Mouse (Mus musculus) megakaryocyte, embryonic 14.5 days (primary cell): ENCODE results near the gene Hivep3. TPM values are rescaled to one million over a fixed set of nuclear protein-coding genes. Genes with fewer than 3 reads are reported as not detected.

Experiments used
- H3K27me3 ChIP-seq: replicated peaks from 2 replicates; pipeline ENCODE3; 2012; ENCODE audit warnings: inconsistent platforms
- H3K36me3 ChIP-seq: replicated peaks from 2 replicates; pipeline ENCODE3; 2012; ENCODE audit warnings: low read length, inconsistent platforms, mixed read lengths
- H3K4me1 ChIP-seq: 2 replicates; pipeline ENCODE4 v1.6.1; 2012; ENCODE audit warnings: inconsistent platforms
- H3K4me3 ChIP-seq: replicated peaks from 2 replicates; pipeline ENCODE3; 2012; ENCODE audit warnings: moderate library complexity, mild to moderate bottlenecking, inconsistent platforms
- H3K9me3 ChIP-seq: 2 replicates; pipeline ENCODE4 v1.6.1; 2012; ENCODE audit warnings: inconsistent platforms
- FLI1 ChIP-seq: IDR thresholded peaks from 2 replicates; pipeline ENCODE4 v1.6.1; 2012; ENCODE audit warnings: low read length, inconsistent platforms, mixed read lengths
- GATA1 ChIP-seq: IDR thresholded peaks from 3 replicates; pipeline ENCODE4 v1.6.1; 2012; ENCODE audit warnings: mixed read lengths, low read length, inconsistent platforms, borderline replicate concordance
- polyA plus RNA-seq: library from polyadenylated mRNA; stranded (reverse); fragments of >175 nt; gene quantifications from 2 replicates; pipeline ENCODE4 v1.2.3, GENCODE M21; 2012; ENCODE audit warnings: low replicate concordance; ENCODE audit not compliant: insufficient read depth

Gene Hivep3
- 3.8 and 10.4 TPM in 2 replicates for polyA plus RNA-seq

- TF ChIP-seq FLI1 = no peak
- TF ChIP-seq GATA1 = no peak
- Histone ChIP-seq H3K9me3 (no peaks in the 10 kb centered on the region; the same call in 1 of the 2 replicates), H3K4me1 (peaks cover 55% of the 10 kb centered on the region), H3K36me3 (no peaks in the 10 kb centered on the region), H3K4me3 (peak within 1 kb of the TSS; percentile 96), H3K27me3 (peaks cover 71% of the 10 kb centered on the region)
Observed at GRCm38 (mm10) chr4:119733184-119733880, at the start of gene Hivep3. Hivep3 (plus strand) TSS chr4:119733784.

DNA sequence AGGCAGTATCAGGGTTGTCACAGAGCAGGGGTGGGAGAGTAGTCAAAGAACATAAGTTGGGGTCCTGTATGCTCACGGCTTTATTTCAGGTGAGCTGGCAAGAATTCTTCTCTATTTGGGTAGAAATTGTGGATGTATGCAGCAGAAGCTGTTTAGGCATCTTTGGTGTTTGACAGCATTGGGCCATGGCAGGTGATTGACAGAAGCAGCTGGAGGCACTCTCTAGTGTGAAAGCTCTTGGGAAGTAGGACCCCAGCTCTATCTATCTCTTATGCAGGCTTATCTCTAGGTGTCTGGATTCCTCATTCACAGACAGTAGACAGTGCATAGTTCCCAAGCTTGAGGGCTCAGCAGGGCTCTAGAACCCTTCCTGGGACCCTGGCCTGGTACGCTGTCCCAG lies 47.8 kb upstream of the Hivep3 start:
- Histone ChIP-seq H3K27me3 (peaks cover 63% of the 10 kb centered on the region), H3K9me3 (peaks cover 23% of the 10 kb centered on the region), H3K4me3 (no peak overlapping the region), H3K36me3 (no peaks in the 10 kb centered on the region), H3K4me1 (peaks cover 10% of the 10 kb centered on the region)
- TF ChIP-seq FLI1 (no peak), GATA1 (no peak)

DNA sequence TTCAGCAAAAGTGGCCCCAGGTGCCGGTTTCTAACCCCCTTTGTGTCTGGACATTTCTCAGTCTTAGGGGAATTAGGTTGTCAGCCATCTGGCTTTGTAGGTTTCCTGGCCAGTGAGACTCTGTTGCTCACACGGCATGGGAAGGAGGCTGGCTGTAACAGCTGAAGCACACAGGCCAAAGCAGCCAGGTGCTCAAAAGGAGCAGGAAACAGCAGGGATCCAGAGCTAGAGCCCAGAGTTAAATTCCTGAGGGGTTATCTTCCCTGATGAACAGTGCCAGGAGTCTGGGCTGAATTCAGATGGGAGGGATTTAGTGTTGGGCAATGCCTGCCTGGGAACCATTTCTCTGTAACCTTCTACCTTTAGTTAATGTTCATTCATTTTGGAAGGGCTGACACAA lies 35.2 kb upstream of the Hivep3 start:
- no peaks in the 10 kb centered on the region for H3K36me3 ChIP-seq
- H3K4me1 ChIP-seq = peaks cover 24% of the 10 kb centered on the region
- H3K27me3 ChIP-seq = peaks cover 57% of the 10 kb centered on the region
- H3K9me3 ChIP-seq = peaks cover 9% of the 10 kb centered on the region
- H3K4me3 ChIP-seq = no peak overlapping the region
- TF ChIP-seq GATA1 (no peak), FLI1 (no peak)

- peaks cover 3% of the 10 kb centered on the region; the same call in 1 of the 2 replicates for H3K4me1 ChIP-seq
- H3K27me3 ChIP-seq = peaks cover 81% of the 10 kb centered on the region
- peaks cover 27% of the 10 kb centered on the region for H3K9me3 ChIP-seq
- no peak overlapping the region for H3K4me3 ChIP-seq
- no peak for TF ChIP-seq GATA1
- no peak for TF ChIP-seq FLI1
- no peaks in the 10 kb centered on the region for H3K36me3 ChIP-seq
Observed at GRCm38 (mm10) chr4:119701269-119701954, 32.2 kb upstream of the Hivep3 start.

DNA sequence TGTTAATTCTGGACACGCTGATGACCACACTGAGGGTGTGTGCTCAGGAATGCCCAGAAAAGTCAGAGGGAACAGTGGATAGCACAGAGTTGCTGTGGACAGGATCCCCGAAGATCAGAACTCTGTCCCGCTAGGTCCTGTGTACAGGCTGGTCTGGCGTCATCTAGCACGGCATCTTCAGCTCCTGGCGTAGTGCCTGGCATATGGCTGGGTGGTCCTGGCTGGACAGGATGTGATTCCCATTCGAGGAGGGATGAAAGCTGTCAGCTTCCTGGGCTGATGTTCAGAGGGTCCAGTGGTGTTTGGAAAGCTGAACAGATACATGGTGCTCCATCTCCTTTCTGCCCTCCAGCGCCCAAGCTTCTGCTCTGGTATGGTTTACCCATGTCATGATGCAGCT lies 29.6 kb upstream of the Hivep3 start:
- no peak overlapping the region for H3K4me3 ChIP-seq
- H3K27me3 ChIP-seq = peaks cover 83% of the 10 kb centered on the region
- H3K36me3 ChIP-seq = no peaks in the 10 kb centered on the region
- peaks cover 30% of the 10 kb centered on the region for H3K9me3 ChIP-seq
- TF ChIP-seq FLI1 (no peak), GATA1 (no peak)
- H3K4me1 ChIP-seq = peaks cover 3% of the 10 kb centered on the region; the same call in 1 of the 2 replicates

DNA sequence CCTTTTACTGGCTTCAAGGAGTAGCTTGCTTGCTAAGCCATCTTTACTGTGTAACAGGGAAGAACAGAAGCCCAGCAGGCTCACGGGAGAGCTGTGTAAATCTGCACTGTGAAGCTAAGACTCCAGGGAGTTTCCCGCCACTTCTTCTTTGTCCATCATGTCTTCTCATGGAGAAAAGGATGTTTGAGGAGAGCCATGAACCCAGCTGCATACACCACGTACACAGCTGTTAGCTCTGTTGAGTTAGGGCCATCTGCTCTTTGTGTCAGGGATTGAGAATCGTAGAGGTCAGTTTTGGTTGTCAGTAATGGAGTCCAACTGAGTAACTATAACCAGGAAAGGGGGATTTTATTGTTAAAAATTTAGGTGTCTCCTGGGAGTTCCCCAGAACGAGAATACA lies 26.3 kb upstream of the Hivep3 start:
- H3K36me3 ChIP-seq = no peaks in the 10 kb centered on the region
- H3K4me1 ChIP-seq = peaks cover 9% of the 10 kb centered on the region
- no peak overlapping the region for H3K4me3 ChIP-seq
- peaks cover 74% of the 10 kb centered on the region for H3K27me3 ChIP-seq
- TF ChIP-seq FLI1 = no peak
- no peak for TF ChIP-seq GATA1
- H3K9me3 ChIP-seq = peaks cover 24% of the 10 kb centered on the region

GRCm38 (mm10) chr4:119707751-119708150 lies 25.8 kb upstream of the Hivep3 start:
- peaks cover 70% of the 10 kb centered on the region for H3K27me3 ChIP-seq
- no peak for TF ChIP-seq GATA1
- TF ChIP-seq FLI1 = no peak
- no peaks in the 10 kb centered on the region for H3K36me3 ChIP-seq
- no peak overlapping the region for H3K4me3 ChIP-seq
- H3K9me3 ChIP-seq = peaks cover 24% of the 10 kb centered on the region
- H3K4me1 ChIP-seq = peaks cover 9% of the 10 kb centered on the region

- Histone ChIP-seq H3K4me1 (peaks cover 9% of the 10 kb centered on the region), H3K9me3 (peaks cover 17% of the 10 kb centered on the region), H3K36me3 (no peaks in the 10 kb centered on the region), H3K27me3 (peaks cover 54% of the 10 kb centered on the region), H3K4me3 (no peak overlapping the region)
- TF ChIP-seq FLI1 = no peak
- TF ChIP-seq GATA1 = no peak
Observed at GRCm38 (mm10) chr4:119710208-119710607, 23.4 kb upstream of the Hivep3 start.

- TF ChIP-seq GATA1 (no peak), FLI1 (no peak)
- no peaks in the 10 kb centered on the region for H3K36me3 ChIP-seq
- H3K4me1 ChIP-seq = peaks cover 9% of the 10 kb centered on the region
- H3K27me3 ChIP-seq = peaks cover 64% of the 10 kb centered on the region
- H3K4me3 ChIP-seq = no peak overlapping the region
- peaks cover 6% of the 10 kb centered on the region; the same call in 1 of the 2 replicates for H3K9me3 ChIP-seq
Observed at GRCm38 (mm10) chr4:119717443-119717842, 16.1 kb upstream of the Hivep3 start.

- Histone ChIP-seq H3K9me3 (peaks cover 14% of the 10 kb centered on the region), H3K4me1 (peaks cover 9% of the 10 kb centered on the region), H3K36me3 (no peaks in the 10 kb centered on the region), H3K27me3 (peaks cover 85% of the 10 kb centered on the region), H3K4me3 (no peak overlapping the region)
- TF ChIP-seq FLI1 (no peak), GATA1 (no peak)
Observed at GRCm38 (mm10) chr4:119721531-119721930, 12.1 kb upstream of the Hivep3 start.
